Mouse (Mus musculus): ENCODE results near the gene Slit3.

- no peak for TF ChIP-seq GATA1 (IDR thresholded peaks at IDR 0.05; ENCODE audit: borderline replicate concordance, low read length)
- no peak for TF ChIP-seq FLI1 (IDR thresholded peaks at IDR 0.05; ENCODE audit: low read length)
These were observed 162.0 kb downstream of the Slit3 start for GRCm38 (mm10) chr11:35282825-35283571.
